Mouse (Mus musculus) spleen, adult 2 months (tissue): ENCODE measurements around the gene Gm10295. TPM values are rescaled to one million over a fixed set of nuclear protein-coding genes. Genes with fewer than 3 reads are reported as not detected.

ENCODE experiments used
- DNase-seq, 2 experiments: peaks; one replicate each; pipeline versions ENCODE4 v3.0.0 to v3.0.0-alpha.2; 2012 to 2021; ENCODE audit warnings: low spot score in 2 of 2, low read depth in 1 of 2
- H3K27ac ChIP-seq: fragments of 200-500 bp; 2 replicates; pipeline ENCODE4 v1.5.1; 2012; ENCODE audit warnings: low read length, inconsistent platforms; ENCODE audit not compliant: insufficient read depth
- H3K27me3 ChIP-seq: fragments of 200-500 bp; 2 replicates; pipeline ENCODE4 v1.6.1; 2012; ENCODE audit warnings: mild to moderate bottlenecking, moderate library complexity, low read length, inconsistent platforms; ENCODE audit not compliant: control insufficient read depth, insufficient read depth
- H3K36me3 ChIP-seq: fragments of 200-500 bp; 2 replicates; pipeline ENCODE4 v1.6.1; 2012; ENCODE audit warnings: mild to moderate bottlenecking, low read length, inconsistent platforms; ENCODE audit not compliant: control insufficient read depth, insufficient read depth
- H3K4me1 ChIP-seq: fragments of 200-500 bp; 2 replicates; pipeline ENCODE4 v1.6.1; 2011; ENCODE audit warnings: inconsistent platforms; ENCODE audit not compliant: control insufficient read depth, insufficient read depth, insufficient read length
- H3K4me3 ChIP-seq: fragments of 200-500 bp; 2 replicates; pipeline ENCODE4 v1.5.1; 2011; ENCODE audit warnings: mild to moderate bottlenecking, inconsistent platforms; ENCODE audit not compliant: insufficient read depth, insufficient read length; ENCODE audit errors: extremely low read depth
- CTCF ChIP-seq: fragments of 200-500 bp; IDR thresholded peaks from 2 replicates; pipeline ENCODE4 v1.5.1; 2011; ENCODE audit warnings: mild to moderate bottlenecking, inconsistent platforms; ENCODE audit not compliant: insufficient read depth, insufficient read length, insufficient replicate concordance; ENCODE audit errors: extremely low read depth
- POLR2A ChIP-seq: fragments of 200-500 bp; IDR thresholded peaks from 2 replicates; pipeline ENCODE4 v1.6.1; 2011; ENCODE audit warnings: low read depth, low read length, inconsistent platforms
- WGBS: fragments of 180-500 bp; shearing (Covaris S2); methylation state at CpG from one replicate; pipeline ENCODE4 v1.1.7; 2018; 5-methylcytosine and 5-hydroxymethylcytosine counted together
- polyA plus RNA-seq: library from polyadenylated mRNA; depleted of rRNA; stranded (reverse); fragments of >200 nt; gene quantifications from 2 replicates; pipeline ENCODE4 v1.2.3, GENCODE M21; 2012

The Gm10295 gene
- polyA plus RNA-seq, 1 experiment = not detected

DNA sequence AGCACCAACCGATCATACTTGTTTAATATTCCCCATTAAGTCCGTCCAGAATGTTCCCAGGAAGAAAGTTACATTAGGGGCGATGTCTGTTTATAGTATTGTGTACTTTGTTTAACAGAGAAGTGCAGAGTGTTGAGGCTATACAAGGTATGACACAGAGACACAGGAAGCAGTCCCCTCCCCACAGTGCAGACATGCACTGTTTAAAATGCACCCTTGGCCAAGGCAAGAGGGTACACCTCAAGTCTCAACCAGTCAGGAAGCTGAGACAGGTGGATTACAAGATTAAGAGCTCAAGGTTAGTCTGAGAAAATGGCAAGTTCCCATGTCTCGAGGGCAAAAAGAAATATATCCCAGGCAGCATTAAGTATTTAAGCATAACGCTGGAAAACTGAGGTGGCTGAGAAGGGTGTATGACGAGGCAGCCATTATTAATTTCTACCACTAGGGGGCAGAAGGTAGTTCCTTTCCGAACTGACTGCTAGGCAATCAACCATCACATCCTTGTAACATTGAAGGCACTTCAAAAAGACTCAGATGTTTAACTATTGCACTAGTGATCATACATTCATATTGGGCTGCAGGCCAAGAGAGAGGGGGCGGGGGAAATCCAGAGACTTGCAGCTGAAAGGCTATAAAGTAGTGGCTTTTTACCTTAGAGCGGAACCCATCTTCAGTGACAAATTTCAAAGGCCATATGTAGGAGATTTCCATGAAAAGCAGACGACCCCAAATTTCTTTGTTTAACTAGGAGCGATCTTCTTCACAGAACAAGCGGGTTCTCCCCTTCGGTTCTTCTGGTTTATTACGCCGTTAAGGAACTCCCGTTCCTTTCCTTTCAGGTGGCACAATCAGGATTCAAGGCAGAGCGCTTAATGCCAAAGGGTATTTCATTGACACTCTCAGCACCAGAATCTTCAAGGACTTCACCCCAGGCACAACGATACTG lies 27.8 kb upstream of the Gm10295 start:
- no peak for TF ChIP-seq POLR2A
- no peak for TF ChIP-seq CTCF
- Histone ChIP-seq H3K27me3 (no peaks in the 10 kb centered on the region), H3K36me3 (no peaks in the 10 kb centered on the region), H3K4me3 (no peak overlapping the region), H3K27ac (no peak overlapping the region), H3K4me1 (no peaks in the 10 kb centered on the region)
- no peak for DNase-seq
- WGBS = 71% methylated on average over 18 of the region's 18 CpGs

DNA sequence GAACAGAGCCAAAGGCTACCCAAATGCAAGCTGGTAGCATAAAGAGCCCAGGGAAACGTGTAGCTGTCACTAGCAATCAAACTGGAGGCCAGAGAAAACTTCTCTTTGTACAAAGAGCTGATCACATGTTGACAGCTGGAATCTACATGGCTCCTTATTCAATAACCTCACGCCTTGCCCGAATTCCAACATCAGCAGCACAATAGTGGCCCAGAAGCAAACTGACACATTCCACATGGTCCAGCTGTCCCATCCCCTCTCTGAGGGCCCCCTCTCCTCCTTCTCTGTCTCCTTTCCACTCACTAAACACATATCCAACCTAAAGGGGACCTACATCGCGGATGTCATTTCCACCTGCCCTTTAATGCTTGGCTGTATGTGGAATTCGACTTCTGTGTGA lies 26.7 kb upstream of the Gm10295 start:
- no peaks in the 10 kb centered on the region for H3K36me3 ChIP-seq
- no peak for DNase-seq
- TF ChIP-seq CTCF (no peak), POLR2A (no peak)
- no peaks in the 10 kb centered on the region for H3K4me1 ChIP-seq
- H3K4me3 ChIP-seq = no peak overlapping the region
- H3K27me3 ChIP-seq = no peaks in the 10 kb centered on the region
- H3K27ac ChIP-seq = no peak overlapping the region
- WGBS = 79% methylated on average over 6 of the region's 6 CpGs

GRCm38 (mm10) chr7:71374059-71374458 lies 22.8 kb upstream of the Gm10295 start:
- WGBS = 27% methylated on average over 5 of the region's 5 CpGs
- no peaks in the 10 kb centered on the region for H3K36me3 ChIP-seq

DNA sequence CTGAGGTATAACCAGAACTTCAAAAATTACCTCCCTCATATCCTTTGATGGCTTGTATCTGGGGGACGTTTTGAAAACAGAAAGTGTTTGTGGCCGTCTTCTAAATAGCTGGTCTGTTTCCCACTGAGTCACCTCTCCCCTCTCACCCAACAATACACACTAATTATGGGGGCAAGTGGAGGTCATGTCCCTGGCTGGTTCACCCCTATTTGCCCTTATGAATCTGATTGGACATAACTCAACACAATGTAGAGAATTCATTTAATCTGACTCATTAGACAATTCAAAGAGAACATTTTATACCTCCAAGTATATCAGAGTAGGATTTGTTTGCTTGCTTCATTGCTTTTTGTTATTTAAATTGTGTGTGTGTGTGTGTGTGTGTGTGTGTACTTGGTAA lies 20.6 kb upstream of the Gm10295 start:
- H3K4me3 ChIP-seq = no peak overlapping the region
- no peak for DNase-seq
- no peaks in the 10 kb centered on the region for H3K4me1 ChIP-seq
- 71% methylated on average over 2 of the region's 2 CpGs for WGBS
- H3K36me3 ChIP-seq = no peaks in the 10 kb centered on the region
- H3K27me3 ChIP-seq = no peaks in the 10 kb centered on the region
- no peak overlapping the region for H3K27ac ChIP-seq
- no peak for TF ChIP-seq CTCF
- TF ChIP-seq POLR2A = no peak

More at GRCm38 (mm10) chr7:71374059-71374458, 22.8 kb upstream of the Gm10295 start:
- no peak for TF ChIP-seq CTCF
- DNase-seq = no peak
- Histone ChIP-seq H3K27ac (no peak overlapping the region), H3K27me3 (no peaks in the 10 kb centered on the region), H3K4me1 (no peaks in the 10 kb centered on the region), H3K4me3 (no peak overlapping the region)

DNA sequence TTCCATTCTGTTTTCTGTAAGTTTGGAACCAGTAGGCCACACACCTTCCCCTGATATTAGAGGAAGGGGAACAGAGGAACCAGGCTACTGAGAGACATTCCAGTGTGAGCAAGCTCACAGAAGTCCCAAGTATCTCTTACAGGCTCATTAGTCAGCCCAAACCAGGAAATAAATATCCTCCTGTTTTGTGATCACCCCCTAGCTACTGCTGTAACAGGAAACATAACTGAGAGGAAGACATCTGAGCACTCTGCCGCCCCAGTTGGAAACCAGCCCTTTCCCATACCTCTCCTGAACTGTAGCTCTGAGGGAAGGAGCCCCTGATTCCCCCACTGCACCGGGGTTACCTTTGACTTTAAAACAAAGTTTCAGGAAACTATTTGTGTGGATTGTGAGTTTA lies 19.5 kb upstream of the Gm10295 start:
- no peaks in the 10 kb centered on the region for H3K4me1 ChIP-seq
- no peak overlapping the region for H3K27ac ChIP-seq
- H3K27me3 ChIP-seq = no peaks in the 10 kb centered on the region
- H3K4me3 ChIP-seq = no peak overlapping the region
- WGBS = 16% methylated on average over 2 of the region's 2 CpGs
- TF ChIP-seq POLR2A (no peak), CTCF (no peak)
- no peaks in the 10 kb centered on the region for H3K36me3 ChIP-seq
- no peak for DNase-seq

GRCm38 (mm10) chr7:71370128-71370527 lies 18.8 kb upstream of the Gm10295 start:
- no peak overlapping the region for H3K4me3 ChIP-seq
- TF ChIP-seq CTCF = no peak
- TF ChIP-seq POLR2A = no peak
- H3K27ac ChIP-seq = no peak overlapping the region
- no peaks in the 10 kb centered on the region for H3K4me1 ChIP-seq
- DNase-seq = no peak
- H3K27me3 ChIP-seq = no peaks in the 10 kb centered on the region
- 82% methylated on average over 3 of the region's 3 CpGs for WGBS
- H3K36me3 ChIP-seq = no peaks in the 10 kb centered on the region
